Mouse (Mus musculus) Patski (cell line): ENCODE results near the gene Cenpe. TPM values are rescaled to one million over a fixed set of nuclear protein-coding genes. Genes with fewer than 3 reads are reported as not detected.
A peak's percentile ranks its signal among the peaks of the same experiment; 100 is the strongest.

Experiments used
- ATAC-seq: fragments of 100-300 bp; one replicate; pipeline ENCODE4 v1.8.0; 2021
- CTCF ChIA-PET: fragments of 350-600 bp; sonication (Branson Sonifier 250); formaldehyde crosslinking; loops from one replicate; lab custom pipeline; 2022; ENCODE audit warnings: inconsistent platforms; lab: Charles Lee
- POLR2A ChIA-PET: fragments of 350-600 bp; sonication (Branson Sonifier 250); formaldehyde crosslinking; loops from one replicate; lab custom pipeline; 2022; ENCODE audit warnings: antibody characterized with exemption, inconsistent platforms; lab: Charles Lee
- DNase-seq: peaks from one replicate; pipeline ENCODE4 v3.0.0-alpha.2; 2011; ENCODE audit warnings: low read depth, low spot score
- H3K27me3 ChIP-seq: fragments of 371-371 bp; one replicate; pipeline ENCODE4 v1.5.1; 2021
- CTCF ChIP-seq: fragments of 100-300 bp; IDR thresholded peaks from one replicate; pipeline ENCODE4 v1.5.1; 2021
- in situ Hi-C: fragments of 300-500 bp; cut with MboI; formaldehyde crosslinking; loops from 3 replicates; pipeline ENCODE4 v1.11.1; 2018; ENCODE audit warnings: low pct_unique_long_range_greater_than_20kb, mixed read lengths
- polyA plus RNA-seq: library from polyadenylated mRNA; unstranded; gene quantifications from one replicate; pipeline ENCODE4 v1.2.3, GENCODE M21; 2021

The Cenpe gene
- polyA plus RNA-seq, 1 experiment from 2014 or later = 35.6 TPM

GRCm38 (mm10) chr3:135245733-135246132 lies 33.4 kb downstream of the Cenpe start:
- in situ Hi-C loops = no loop called here
- CTCF ChIA-PET = interaction anchor here (0.8 to 2.2 kb wide), 2 partner anchors 11 to 14 kb away, joined by 3 to 7 read pairs; no protein-coding TSS in a partner anchor
- DNase-seq (peak; percentile 19), ATAC-seq (peak; percentile 71)
- peak; percentile 63 for TF ChIP-seq CTCF
- POLR2A ChIA-PET = no interaction called here
- no peaks in the 10 kb centered on the region for H3K27me3 ChIP-seq

- H3K27me3 ChIP-seq = no peaks in the 10 kb centered on the region
- no peak for ATAC-seq
- CTCF ChIA-PET = interaction anchor here (0.7 to 2.2 kb wide), 3 partner anchors 10 to 22 kb away, joined by 3 to 7 read pairs (median 3); no protein-coding TSS in a partner anchor
- POLR2A ChIA-PET = no interaction called here
- no peak for DNase-seq
- TF ChIP-seq CTCF = no peak
- in situ Hi-C loops = no loop called here
These were observed 34.5 kb downstream of the Cenpe start for GRCm38 (mm10) chr3:135246828-135247227.

- CTCF ChIA-PET = no interaction called here
- DNase-seq (no peak), ATAC-seq (no peak)
- no peak for TF ChIP-seq CTCF
- in situ Hi-C loops = no loop called here
- POLR2A ChIA-PET = no interaction called here
- no peaks in the 10 kb centered on the region for H3K27me3 ChIP-seq
These were observed 36.8 kb downstream of the Cenpe start for GRCm38 (mm10) chr3:135249104-135249503.

DNA sequence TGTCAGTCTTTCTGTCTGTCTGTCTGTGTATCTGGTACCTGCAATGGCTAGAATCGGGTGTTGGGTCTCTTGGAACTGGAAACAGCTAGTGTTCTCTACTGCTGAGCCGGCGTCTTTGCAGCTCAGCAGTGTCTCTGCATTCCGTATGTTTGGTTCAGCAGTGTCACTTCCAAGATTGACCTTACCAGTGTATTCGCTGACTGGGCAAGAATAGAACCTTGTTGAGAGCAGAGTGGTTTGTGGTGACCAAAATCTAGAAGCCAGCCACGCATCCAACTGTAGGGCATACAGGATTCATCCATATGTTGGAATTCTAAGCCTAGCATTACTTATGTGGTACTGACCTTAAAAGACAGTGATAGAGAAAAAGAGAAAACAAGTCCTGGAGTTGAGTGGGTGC lies 39.5 kb downstream of the Cenpe start:
- no peaks in the 10 kb centered on the region for H3K27me3 ChIP-seq
- TF ChIP-seq CTCF = no peak
- ChIA-PET CTCF (interaction anchor here (1.2 to 3.0 kb wide), 3 partner anchors 10 to 14 kb away, joined by 3 to 10 read pairs (median 4); no protein-coding TSS in a partner anchor), POLR2A (interaction anchor here (1.2 kb wide), 1 partner anchor 11 kb away, joined by 3 read pairs; no protein-coding TSS in a partner anchor)
- in situ Hi-C loops = no loop called here
- ATAC-seq (no peak), DNase-seq (no peak)

DNA sequence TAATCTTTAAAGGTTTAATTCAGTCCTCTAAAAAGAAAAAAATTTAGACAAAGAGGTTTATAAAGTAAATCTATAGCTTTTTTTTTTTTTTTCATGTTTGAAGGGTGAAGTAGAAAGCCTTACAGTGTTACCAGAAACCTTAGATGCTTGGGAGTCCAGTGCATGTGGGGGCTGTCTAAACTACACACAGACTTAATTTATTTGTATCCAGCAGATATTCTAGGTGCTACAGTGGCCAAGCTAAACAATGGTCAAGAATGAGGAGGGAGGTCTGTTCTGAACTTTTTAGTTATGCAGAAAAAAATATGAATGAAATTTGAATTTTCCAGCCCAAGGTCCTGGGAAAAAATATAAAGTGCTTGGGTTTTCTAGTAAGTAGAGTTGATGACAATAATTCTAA lies 42.4 kb downstream of the Cenpe start:
- no peaks in the 10 kb centered on the region for H3K27me3 ChIP-seq
- in situ Hi-C loops = no loop called here
- no peak for ATAC-seq
- TF ChIP-seq CTCF = no peak
- ChIA-PET CTCF (interaction anchor here (0.8 to 2.9 kb wide), 2 partner anchors 10 to 85 kb away, joined by 3 to 8 read pairs; no protein-coding TSS in a partner anchor), POLR2A (interaction anchor here (0.7 kb wide), 1 partner anchor 21 kb away, joined by 5 read pairs; no protein-coding TSS in a partner anchor)
- DNase-seq = no peak

DNA sequence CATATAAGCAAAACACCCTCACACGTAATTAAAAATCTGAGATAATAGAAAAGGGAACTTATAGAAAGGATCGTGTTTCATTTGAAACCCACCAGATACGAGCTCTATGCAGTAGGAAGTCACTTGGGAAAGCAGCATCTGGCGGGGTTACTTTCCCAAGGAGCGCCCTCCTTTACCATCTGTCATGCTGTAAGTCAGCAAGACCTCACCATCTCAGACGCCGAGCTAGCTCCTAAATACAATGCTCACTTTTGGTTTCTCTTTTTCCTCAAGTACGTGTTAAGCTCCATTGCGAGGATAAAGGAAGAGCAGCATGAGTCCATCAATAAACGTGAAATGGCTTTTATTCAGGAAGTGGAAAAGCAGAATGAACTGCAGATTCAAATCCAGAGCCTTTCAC lies 46.6 kb downstream of the Cenpe start:
- CTCF ChIA-PET = interaction anchor here (0.9 to 1.2 kb wide), 4 partner anchors 8 to 20 kb away, joined by 3 to 4 read pairs (median 3); no protein-coding TSS in a partner anchor
- DNase-seq = no peak
- no peaks in the 10 kb centered on the region for H3K27me3 ChIP-seq
- POLR2A ChIA-PET = no interaction called here
- TF ChIP-seq CTCF = no peak
- no peak for ATAC-seq
- in situ Hi-C loops = no loop called here

DNA sequence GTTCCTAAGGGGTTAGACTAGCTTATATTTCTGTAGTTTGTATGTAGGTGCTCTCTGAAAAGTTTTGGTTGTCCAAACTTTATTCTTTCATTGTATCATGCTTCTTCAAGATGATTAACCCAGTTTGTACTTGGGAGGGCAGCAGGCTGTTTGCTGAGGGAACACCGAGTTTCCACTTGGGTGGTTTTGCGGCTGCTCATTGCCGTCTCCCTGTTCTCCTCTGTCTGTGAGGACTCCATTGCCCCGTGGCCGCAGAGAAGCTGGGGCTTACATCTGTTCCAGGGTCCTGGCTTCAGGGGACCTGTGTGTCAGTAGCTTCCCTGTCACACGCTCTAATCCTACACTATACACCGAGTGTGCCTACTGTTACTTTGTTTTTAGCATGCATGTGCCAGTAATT lies 47.9 kb downstream of the Cenpe start:
- POLR2A ChIA-PET = no interaction called here
- CTCF ChIA-PET = interaction anchor here (1.1 kb wide), 1 partner anchor 11 kb away, joined by 3 read pairs; no protein-coding TSS in a partner anchor
- H3K27me3 ChIP-seq = no peaks in the 10 kb centered on the region
- DNase-seq (no peak), ATAC-seq (no peak)
- in situ Hi-C loops = no loop called here
- TF ChIP-seq CTCF = no peak

- ChIA-PET CTCF (interaction anchor here (1.0 to 2.2 kb wide), 4 partner anchors 10 to 30 kb away, joined by 3 to 9 read pairs (median 6); partner anchors contain the start of gene Bdh2), POLR2A (interaction anchor here (1.1 to 2.3 kb wide), 2 partner anchors 11 to 31 kb away, joined by 4 to 12 read pairs; partner anchors contain the start of gene Bdh2)
- in situ Hi-C loops = no loop called here
- H3K27me3 ChIP-seq = no peaks in the 10 kb centered on the region
- ATAC-seq (peak; percentile 40), DNase-seq (no peak)
- no peak for TF ChIP-seq CTCF
These were observed 56.3 kb downstream of the Cenpe start for GRCm38 (mm10) chr3:135268616-135269015.

- CTCF ChIA-PET = interaction anchor here (1.0 to 2.2 kb wide), 7 partner anchors 9 to 230 kb away, joined by 3 to 9 read pairs (median 3); partner anchors contain the start of gene Bdh2
- no peak for TF ChIP-seq CTCF
- POLR2A ChIA-PET = interaction anchor here (0.8 to 2.3 kb wide), 2 partner anchors 10 to 252 kb away, joined by 3 to 12 read pairs; partner anchors contain the start of gene Bdh2
- no peaks in the 10 kb centered on the region for H3K27me3 ChIP-seq
- in situ Hi-C loops = no loop called here
- ATAC-seq = peak; percentile 87
- DNase-seq = peak; percentile 94
These were observed 57.2 kb downstream of the Cenpe start for GRCm38 (mm10) chr3:135269391-135269990.

- CTCF ChIA-PET = interaction anchor here (1.6 kb wide), 2 partner anchors 8 to 12 kb away, joined by 3 to 10 read pairs; partner anchors contain the start of gene Bdh2
- no peak for ATAC-seq
- no peaks in the 10 kb centered on the region for H3K27me3 ChIP-seq
- DNase-seq = no peak
- POLR2A ChIA-PET = no interaction called here
- in situ Hi-C loops = no loop called here
- TF ChIP-seq CTCF = no peak
These were observed 60.3 kb downstream of the Cenpe start for GRCm38 (mm10) chr3:135272627-135273026.

DNA sequence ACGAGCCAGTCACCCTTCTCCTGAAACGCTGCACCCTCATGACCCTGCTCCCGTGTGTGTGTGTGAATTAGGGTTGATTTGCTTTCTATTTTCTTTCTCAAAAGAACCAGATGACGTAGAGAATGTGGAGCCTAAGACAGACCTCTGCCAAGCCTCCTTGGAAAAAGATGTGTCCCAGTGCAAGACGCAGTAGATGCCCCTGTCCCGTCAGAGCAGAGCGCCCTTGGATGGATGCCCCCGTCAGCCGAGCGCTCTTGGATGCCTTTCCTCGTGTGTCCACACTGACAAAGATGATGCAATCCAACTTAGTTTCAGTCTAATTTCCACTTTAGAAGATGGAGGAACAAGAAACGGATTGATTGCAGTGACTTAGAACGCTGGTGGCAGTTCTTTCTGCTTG lies 60.7 kb downstream of the Cenpe start:
- CTCF ChIA-PET = interaction anchor here (1.6 kb wide), 1 partner anchor 8 kb away, joined by 10 read pairs; the partner anchor contains the start of gene Bdh2

More for the DNA sequence above, 60.7 kb downstream of the Cenpe start:
- POLR2A ChIA-PET = no interaction called here
- no peak for TF ChIP-seq CTCF
- DNase-seq (no peak), ATAC-seq (no peak)
- in situ Hi-C loops = no loop called here
- no peaks in the 10 kb centered on the region for H3K27me3 ChIP-seq
